Mouse (Mus musculus) embryonic fibroblast, embryonic 13.5 days (primary cell): ENCODE results near the gene Fam120a. TPM values are rescaled to one million over a fixed set of nuclear protein-coding genes. Genes with fewer than 3 reads are reported as not detected.

Experiments
- H3K27ac ChIP-seq: 2 replicates; pipeline ENCODE4 v1.5.1; 2012; ENCODE audit warnings: low read length, control low read depth, inconsistent platforms; ENCODE audit not compliant: insufficient read depth
- H3K4me1 ChIP-seq: 2 replicates; pipeline ENCODE4 v1.6.1; 2011; ENCODE audit warnings: low read length; ENCODE audit not compliant: control insufficient read depth, insufficient read depth
- H3K4me3 ChIP-seq: 2 replicates; pipeline ENCODE4 v1.5.1; 2011; ENCODE audit warnings: mild to moderate bottlenecking, control low read depth, low read length; ENCODE audit not compliant: insufficient read depth
- CTCF ChIP-seq: IDR thresholded peaks from 2 replicates; pipeline ENCODE4 v1.5.1; 2011; ENCODE audit warnings: mild to moderate bottlenecking, control low read depth, low read length, moderate library complexity, borderline replicate concordance; ENCODE audit not compliant: insufficient read depth
- POLR2A ChIP-seq: IDR thresholded peaks from 2 replicates; pipeline ENCODE4 v1.6.1; 2011; ENCODE audit warnings: low read depth, mild to moderate bottlenecking, control low read depth, low read length, moderate library complexity
- polyA plus RNA-seq: library from polyadenylated mRNA; stranded (reverse); fragments of >200 nt; gene quantifications from 2 replicates; pipeline ENCODE4 v1.2.4, GENCODE M21; 2011; ENCODE audit warnings: low read depth; ENCODE audit not compliant: missing spikeins, insufficient read length

Fam120a gene
- polyA plus RNA-seq, 1 experiment, result 174 TPM

- TF ChIP-seq CTCF (no peak), POLR2A (peak; percentile 94)
- H3K27ac ChIP-seq, result peak overlapping the region; percentile 54
- H3K4me3 ChIP-seq, result peak overlapping the region; percentile 30
- peaks cover 6% of the 10 kb centered on the region; the same call in 1 of the 2 replicates for H3K4me1 ChIP-seq
Measured at GRCm38 (mm10) chr13:48878534-48878933, 89.3 kb downstream of the Fam120a start.

GRCm38 (mm10) chr13:48877805-48878204 lies 90.0 kb downstream of the Fam120a start:
- peaks cover 8% of the 10 kb centered on the region for H3K4me1 ChIP-seq
- 0 out of 2 replicates have a peak overlapping the region, but pooled peaks have one; percentile 54 for H3K27ac ChIP-seq
- 0 out of 2 replicates have a peak overlapping the region, but pooled peaks have one; percentile 30 for H3K4me3 ChIP-seq
- TF ChIP-seq CTCF (no peak), POLR2A (no peak)

- H3K4me3 ChIP-seq, result no peak overlapping the region
- H3K27ac ChIP-seq, result no peak overlapping the region
- TF ChIP-seq CTCF (no peak), POLR2A (no peak)
- peaks cover 7% of the 10 kb centered on the region for H3K4me1 ChIP-seq
Measured at GRCm38 (mm10) chr13:48872726-48873125, 95.1 kb downstream of the Fam120a start.

- no peak overlapping the region for H3K27ac ChIP-seq
- peak overlapping the region; percentile 59; the same call in 1 of the 2 replicates for H3K4me3 ChIP-seq
- H3K4me1 ChIP-seq, result peaks cover 6% of the 10 kb centered on the region
- TF ChIP-seq POLR2A (no peak; the same call in none of the 2 replicates), CTCF (no peak)
Measured at GRCm38 (mm10) chr13:48871887-48872606, 95.8 kb downstream of the Fam120a start.

- peaks cover 6% of the 10 kb centered on the region for H3K4me1 ChIP-seq
- H3K4me3 ChIP-seq, result peak within 1 kb of the TSS; percentile 84
- TF ChIP-seq POLR2A (peak; percentile 44; the same call in 1 of the 2 replicates), CTCF (no peak)
- peak within 1 kb of the TSS; percentile 12; the same call in 1 of the 2 replicates for H3K27ac ChIP-seq
Measured at GRCm38 (mm10) chr13:48870771-48871731, 96.8 kb downstream of the Fam120a start, which contains the start of gene Phf2. Gene Phf2 (minus strand): TSS chr13:48871119.

- Histone ChIP-seq H3K4me3 (peak overlapping the region; percentile 84), H3K4me1 (peaks cover 6% of the 10 kb centered on the region), H3K27ac (peak overlapping the region; percentile 12; the same call in 1 of the 2 replicates)
- TF ChIP-seq CTCF, result no peak
- peak; percentile 42 for TF ChIP-seq POLR2A
Measured at GRCm38 (mm10) chr13:48869950-48870770, 97.7 kb downstream of the Fam120a start.

- Histone ChIP-seq H3K4me1 (peaks cover 6% of the 10 kb centered on the region), H3K27ac (peak overlapping the region; percentile 12; the same call in 1 of the 2 replicates), H3K4me3 (peak overlapping the region; percentile 84)
- TF ChIP-seq CTCF (no peak), POLR2A (no peak)
Measured at GRCm38 (mm10) chr13:48869600-48869949, 98.2 kb downstream of the Fam120a start.

- peak overlapping the region; percentile 84 for H3K4me3 ChIP-seq
- H3K27ac ChIP-seq, result no peak overlapping the region
- no peak for TF ChIP-seq POLR2A
- TF ChIP-seq CTCF, result no peak
- H3K4me1 ChIP-seq, result peaks cover 6% of the 10 kb centered on the region
Measured at GRCm38 (mm10) chr13:48869088-48869487, 98.7 kb downstream of the Fam120a start.
